Mouse (Mus musculus): ENCODE measurements around the gene Tmem238.

Gene Tmem238

DNA sequence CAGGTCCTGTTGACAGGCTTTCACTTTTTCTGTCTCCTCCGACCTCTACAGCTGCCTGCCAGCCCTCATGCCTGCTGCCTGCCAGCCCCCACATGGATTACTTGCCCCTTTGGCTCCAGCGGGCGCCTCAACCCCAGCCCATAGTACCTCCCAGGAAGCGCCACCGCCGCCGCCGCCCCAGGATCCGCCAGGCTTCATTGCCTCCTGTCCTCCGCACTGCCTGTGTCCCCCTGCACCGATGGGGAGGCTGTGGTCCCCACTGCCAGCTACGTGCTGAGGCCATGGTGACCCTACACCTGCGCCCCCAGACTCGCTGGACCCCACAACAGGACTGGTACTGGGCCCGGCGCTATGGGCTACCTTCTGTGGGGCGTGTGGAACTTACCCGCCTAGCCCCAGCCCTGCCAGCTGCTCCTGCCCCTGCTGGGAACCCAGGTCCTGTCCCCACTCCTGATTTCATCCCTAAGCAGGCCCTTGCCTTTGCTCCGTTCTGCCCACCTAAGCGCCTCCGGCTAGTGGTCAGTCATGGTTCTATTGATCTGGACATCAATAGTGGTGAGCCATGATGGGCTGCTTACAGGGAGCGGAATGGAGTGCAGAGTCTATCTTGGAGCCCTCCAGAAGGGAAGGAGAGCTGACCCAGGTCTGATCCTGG is 43.0 kb downstream of the Tmem238 start:
- DNase-seq = no peak

DNA sequence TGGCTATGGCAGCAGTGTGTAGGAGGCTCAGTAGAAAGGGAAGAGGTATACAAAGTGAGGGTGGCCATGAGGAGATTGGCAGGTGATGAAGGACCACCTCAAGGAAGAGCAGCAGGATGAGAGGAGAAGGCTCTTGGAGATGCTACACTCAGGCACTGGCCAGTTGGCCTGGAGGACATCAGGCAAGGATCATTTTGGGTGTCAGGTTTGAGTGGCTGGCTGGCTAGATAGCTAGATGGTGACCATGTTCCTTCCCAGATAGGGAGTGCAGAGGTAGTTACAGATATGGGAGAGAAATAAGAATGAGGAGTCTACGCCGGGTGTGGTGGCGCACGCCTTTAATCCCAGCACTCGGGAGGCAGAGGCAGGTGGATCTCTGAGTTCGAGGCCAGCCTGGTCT is 44.6 kb downstream of the Tmem238 start:
- DNase-seq = no peak

DNA sequence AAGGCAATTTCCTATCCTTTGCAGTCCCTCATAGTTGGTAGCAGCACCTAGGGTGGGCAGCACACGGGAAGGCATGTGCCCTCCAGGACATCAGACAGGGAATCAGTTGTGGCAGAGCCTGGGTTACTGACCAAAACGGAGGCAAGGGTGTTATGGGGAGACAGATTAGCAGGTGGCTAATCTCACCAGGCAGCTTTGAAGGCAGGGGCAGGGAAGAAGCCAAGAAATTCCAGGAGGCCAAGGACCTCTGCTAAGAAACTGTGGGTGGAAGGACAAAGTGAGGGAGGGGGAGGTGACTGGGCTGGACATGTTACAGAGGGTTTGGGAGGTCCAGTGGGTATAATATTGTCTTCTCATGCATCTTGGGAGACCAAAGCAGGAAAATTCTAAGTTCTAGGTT is 46.1 kb downstream of the Tmem238 start:
- DNase-seq = no peak

DNA sequence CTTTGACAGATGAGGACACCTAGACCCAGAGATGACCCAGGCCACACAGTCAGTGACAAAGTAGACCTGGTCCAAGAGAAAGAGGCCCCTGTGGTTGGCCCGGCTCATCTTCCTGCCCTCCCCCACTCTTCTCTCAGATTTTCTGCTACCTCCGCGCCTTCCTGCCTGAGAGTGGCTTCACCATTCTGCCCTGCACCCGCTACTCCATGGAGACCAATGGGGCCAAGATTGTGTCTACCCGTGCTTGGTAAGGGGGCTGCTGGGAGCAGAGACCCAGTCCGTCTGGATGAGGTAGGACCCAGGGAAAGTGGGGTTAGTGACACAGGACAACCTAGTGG is 47.0 kb downstream of the Tmem238 start:
- no peak for DNase-seq

DNA sequence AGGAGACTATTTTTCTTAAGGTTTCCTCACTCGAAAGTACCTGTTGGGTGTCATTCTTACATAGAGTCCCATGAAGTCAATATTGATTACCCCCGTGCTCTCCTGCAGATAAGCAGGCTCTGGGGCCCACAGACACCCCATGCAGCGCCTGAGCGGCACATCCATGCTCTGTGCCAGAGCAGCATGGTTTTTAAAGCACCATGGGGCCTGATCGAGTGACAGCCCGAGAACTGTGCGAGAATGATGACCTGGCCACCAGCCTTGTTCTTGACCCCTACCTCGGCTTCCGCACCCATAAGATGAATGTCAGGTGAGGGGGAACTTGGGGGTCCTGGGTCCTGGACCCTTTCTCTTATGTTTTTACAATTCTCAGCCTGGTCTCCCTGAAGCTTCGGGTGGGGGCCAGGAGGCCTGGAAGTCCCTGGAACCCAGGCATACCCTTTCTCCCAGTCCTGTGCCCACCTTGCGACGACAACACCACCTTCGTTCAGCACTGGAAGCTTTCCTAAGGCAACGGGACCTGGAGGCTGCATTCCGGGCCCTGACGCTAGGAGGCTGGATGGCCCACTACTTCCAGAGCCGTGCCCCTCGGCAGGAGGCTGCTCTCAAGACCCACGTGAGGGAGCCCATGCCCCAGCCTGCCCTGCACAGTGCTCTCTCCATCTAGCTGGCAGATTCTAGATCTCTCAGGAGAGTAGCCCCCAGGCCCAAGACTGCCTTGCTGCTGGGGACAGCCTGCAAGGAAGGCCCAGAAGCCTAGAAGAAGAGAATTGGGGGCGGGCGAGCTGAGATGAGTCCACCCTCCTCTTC is 47.6 kb downstream of the Tmem238 start:
- DNase-seq = no peak

DNA sequence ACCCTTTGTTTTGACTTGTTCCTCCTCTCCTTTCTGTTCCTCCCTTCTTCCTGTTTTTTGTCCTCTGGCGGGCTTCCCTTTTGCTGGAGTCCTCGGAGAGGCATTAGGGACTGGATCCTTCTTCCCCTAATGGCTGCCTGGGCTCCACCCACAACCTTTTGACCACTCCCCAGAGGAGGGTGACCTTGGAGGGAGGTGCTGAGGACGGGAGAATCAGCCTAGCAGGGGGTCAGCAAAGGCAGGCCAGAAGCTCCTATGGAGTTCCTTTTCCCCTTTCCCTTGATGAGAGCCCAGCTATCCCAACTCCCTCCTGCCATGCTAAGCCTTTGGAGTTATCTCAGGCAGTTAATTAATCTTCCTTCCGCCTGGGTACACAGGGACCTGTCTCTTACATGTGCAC is 48.3 kb downstream of the Tmem238 start:
- peak; percentile 76 to 91 for DNase-seq

DNA sequence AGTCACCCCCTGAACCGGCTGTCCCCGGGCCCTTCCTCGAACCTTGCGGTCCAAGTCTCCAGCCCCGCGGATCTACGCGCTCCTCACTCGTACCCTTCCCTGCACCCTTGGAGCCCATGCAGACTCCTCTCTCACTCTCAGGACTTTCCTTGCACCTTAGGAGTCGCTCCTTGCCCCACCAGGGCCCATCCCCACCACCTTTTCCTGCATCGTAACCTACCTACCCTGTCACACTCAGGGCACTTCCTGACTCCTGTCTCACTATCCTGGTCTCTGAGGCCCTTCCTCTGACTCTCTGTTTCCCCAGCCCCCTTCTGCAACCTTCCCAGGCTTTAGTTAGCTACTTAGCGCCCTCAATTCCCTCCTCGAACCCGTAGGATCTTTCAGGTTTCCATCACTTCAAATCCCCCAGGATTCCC is 49.1 kb downstream of the Tmem238 start:
- no peak for DNase-seq

DNA sequence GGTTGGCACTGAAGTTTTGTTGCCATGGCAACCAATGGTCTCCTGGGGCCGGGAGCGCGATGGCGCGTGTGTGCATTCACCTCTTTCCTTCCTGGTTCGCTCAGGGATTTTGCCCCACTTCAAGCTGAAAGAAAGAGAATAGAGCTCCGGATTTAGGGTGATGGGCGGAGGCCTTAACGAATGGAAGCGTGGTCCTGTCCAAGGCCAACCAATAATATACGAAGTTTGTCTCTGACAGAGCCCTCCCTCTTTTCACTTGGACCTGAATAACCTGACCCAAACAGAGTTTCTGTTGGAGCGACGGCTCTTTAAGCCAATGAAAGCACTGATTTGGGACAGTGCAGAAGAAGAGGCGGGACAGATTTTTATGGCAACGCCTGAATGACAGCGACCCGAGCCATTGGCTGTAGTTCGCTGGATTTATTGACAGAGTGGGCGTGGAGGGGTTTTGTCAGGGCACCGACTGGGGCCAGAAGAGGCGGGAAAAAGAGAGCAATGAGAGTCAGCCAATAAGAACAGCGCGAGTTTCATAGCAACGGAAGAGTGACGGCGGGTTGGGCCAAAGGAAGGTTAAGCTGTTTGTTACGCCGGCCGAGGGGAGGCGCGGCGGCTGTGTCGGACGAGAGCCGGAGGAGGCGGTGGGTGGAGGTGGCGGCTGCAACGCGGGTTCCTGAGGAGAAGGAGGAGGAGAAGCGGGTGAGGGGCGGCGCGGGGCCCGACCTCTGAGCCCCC is 49.7 kb downstream of the Tmem238 start, which contains the start of gene Kmt5c:
TSS of gene Kmt5c (plus strand) at position 572 of the 732 bp plus-strand sequence.
- peak; percentile 99 for DNase-seq

DNA sequence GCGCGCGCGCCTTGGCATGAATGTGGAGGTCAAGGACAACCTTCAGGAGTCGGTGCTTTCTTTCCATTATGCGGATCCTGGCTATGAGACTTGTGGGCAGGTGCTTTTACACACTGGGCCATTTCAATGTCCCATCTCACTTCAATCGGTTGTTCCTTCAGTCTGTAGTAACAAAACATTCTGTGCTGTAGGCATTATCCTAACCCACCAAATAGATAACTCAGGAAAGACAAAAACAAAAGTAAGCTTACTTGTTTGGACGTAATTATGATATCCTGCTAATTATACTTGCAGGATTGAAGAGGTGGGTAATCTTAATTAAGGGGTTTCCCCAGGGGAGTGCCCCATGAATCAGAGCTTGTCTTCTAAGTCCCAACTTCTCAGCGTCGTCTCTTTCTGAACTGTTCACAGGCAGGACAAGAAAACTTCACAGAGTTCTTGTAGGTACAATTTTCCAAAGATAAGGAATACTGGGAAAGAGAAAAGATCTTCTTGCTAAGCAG is 50.4 kb downstream of the Tmem238 start:
- DNase-seq = no peak

Data from kidney, postnatal 25 days (tissue).